8 mouse cellular contexts compared by ENCODE assay signal in the genomic region with DNA sequence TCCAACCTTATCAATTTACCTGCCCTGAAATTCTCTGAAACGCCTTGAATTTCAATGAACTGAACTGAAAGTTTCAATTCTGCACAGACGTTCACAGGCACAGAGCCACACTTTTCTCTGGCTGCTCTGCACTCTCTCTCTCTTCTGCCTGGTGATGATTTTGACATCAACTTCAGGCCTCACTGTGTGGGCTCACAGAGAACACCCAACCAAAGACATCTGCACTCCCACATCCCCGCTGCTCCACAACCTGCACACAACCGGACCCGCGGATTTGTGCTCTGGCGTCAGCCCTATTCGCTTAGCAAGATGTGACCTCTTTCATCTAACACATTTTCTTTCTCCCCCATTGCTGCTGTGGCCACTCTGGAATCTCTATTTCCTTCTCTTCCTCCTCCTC. TPM values are rescaled to one million over a fixed set of nuclear protein-coding genes. Genes with fewer than 3 reads are reported as not detected.
DNase-seq lines count a peak whose midpoint lies in the region; ATAC-seq and TF ChIP-seq lines count a peak whose summit lies in the region.

No protein-coding gene starts in this region.

- no peaks in the 10 kb centered on the region for H3K36me3 ChIP-seq in lung, postnatal 0 days (ENCODE audit: insufficient read depth, low read length)
- H3K36me3 ChIP-seq in forebrain, postnatal 0 days (ENCODE audit: insufficient read depth) = no peaks in the 10 kb centered on the region
- H3K36me3 ChIP-seq in macrophage (ENCODE audit: inconsistent target) = no peaks in the 10 kb centered on the region

- DNase-seq in cerebellum, adult 11-12 months = peak; percentile 39
- no peak for DNase-seq in lung, postnatal 0 days (ENCODE audit: low spot score)
- DNase-seq in lung, adult 18-20 months = no peak
- peak; percentile 22 for DNase-seq in forebrain, postnatal 0 days
- no peak for DNase-seq in urinary bladder, postnatal 36 days (ENCODE audit: low spot score in 2 of 2)
- no peak for DNase-seq in natural killer cell, adult 2 months (ENCODE audit: low spot score in 2 of 2)

- no peaks in the 10 kb centered on the region for H3K27me3 ChIP-seq in lung, postnatal 0 days (replicated peaks; ENCODE audit: insufficient read depth, low read length)
- H3K27me3 ChIP-seq in forebrain, postnatal 0 days (ENCODE audit: insufficient read depth, low read length) = no peaks in the 10 kb centered on the region

- WGBS in lung, postnatal 0 days = 28% methylated on average over 8 of the region's 8 CpGs
- 24% methylated on average over 8 of the region's 8 CpGs for WGBS in forebrain, postnatal 0 days
- 43% methylated on average over 8 of the region's 8 CpGs for WGBS in macrophage (ENCODE audit: missing documents)

- no peak for ATAC-seq in cerebellum, adult (ENCODE audit: insufficient number of reproducible peaks, low FRiP score, low TSS enrichment)
- no peak for ATAC-seq in lung, postnatal 0 days
- ATAC-seq in forebrain, postnatal 0 days = no peak

- peak overlapping the region; percentile 79; the same call in 1 of the 2 replicates for H3K4me2 ChIP-seq in lung, postnatal 0 days (replicated peaks; ENCODE audit: low read depth, low read length)
- peak overlapping the region; percentile 42 for H3K4me2 ChIP-seq in forebrain, postnatal 0 days (ENCODE audit: low read depth)

- TF ChIP-seq CTCF in lung, postnatal 0 days (IDR thresholded peaks at IDR 0.05) = no peak
- no peak for TF ChIP-seq CTCF in forebrain, postnatal 0 days (IDR thresholded peaks at IDR 0.05; ENCODE audit: low read depth)

- H3K79me2 ChIP-seq in macrophage (ENCODE audit: inconsistent target) = no peaks in the 10 kb centered on the region

- H3K9ac ChIP-seq in lung, postnatal 0 days (replicated peaks; ENCODE audit: low read depth) = no peak overlapping the region
- H3K9ac ChIP-seq in forebrain, postnatal 0 days = peak overlapping the region; percentile 28; the same call in 1 of the 2 replicates

- peak overlapping the region; percentile 99 for H3K27ac ChIP-seq in lung, postnatal 0 days (ENCODE audit: low read length)
- H3K27ac ChIP-seq in forebrain, postnatal 0 days (ENCODE audit: low read depth, low read length) = peak overlapping the region; percentile 50
- peak overlapping the region; percentile 91; the same call in 1 of the 2 replicates for H3K27ac ChIP-seq in macrophage

- H3K4me3 ChIP-seq in lung, postnatal 0 days (ENCODE audit: low read depth, low read length) = peak overlapping the region; percentile 80; the same call in 1 of the 2 replicates
- peak overlapping the region; percentile 79 for H3K4me3 ChIP-seq in forebrain, postnatal 0 days (ENCODE audit: low read depth, low read length)
- peak overlapping the region; percentile 75; the same call in 1 of the 2 replicates for H3K4me3 ChIP-seq in macrophage (ENCODE audit: inconsistent target)

- no peaks in the 10 kb centered on the region for H3K9me3 ChIP-seq in lung, postnatal 0 days (ENCODE audit: low read length)
- no peaks in the 10 kb centered on the region for H3K9me3 ChIP-seq in forebrain, postnatal 0 days (ENCODE audit: low read length)

- TF ChIP-seq EP300 in lung, postnatal 0 days (IDR thresholded peaks at IDR 0.05) = no peak

- H3K4me1 ChIP-seq in lung, postnatal 0 days (ENCODE audit: insufficient read depth, low read depth, low read length) = peaks cover 11% of the 10 kb centered on the region; the same call in 1 of the 2 replicates
- 0 out of 2 replicates have a peak, but pooled peaks cover 5% of the 10 kb centered on the region for H3K4me1 ChIP-seq in forebrain, postnatal 0 days (ENCODE audit: insufficient read depth)

RNA-seq across cellular contexts. Expression of a gene that starts 18.0 kb away (rescaled TPM):
- 0.26 and 0.35 TPM in 2 replicates for polyA plus RNA-seq in lung, postnatal 0 days (2015; fragmentation: Nextera tagmentation; extraction: Ambion mirVana)
- total RNA-seq in forebrain, postnatal 0 days (2014; rRNA removed) = not detected in 2 replicates
- not detected in 2 replicates for polyA plus RNA-seq in forebrain, postnatal 0 days (2015; fragmentation: Nextera tagmentation; extraction: Ambion mirVana)
- total RNA-seq in macrophage (2018; cell fraction: chromatin; rRNA removed) = not detected
- under 1 TPM in 3 of 26 experiments, not detected in 23; 0.05 to 0.19 (median 0.05) TPM for total RNA-seq in macrophage (2018; cell fraction: cytosol; rRNA removed)
- total RNA-seq in macrophage (2018; cell fraction: nucleus; rRNA removed) = not detected
- 0.24 TPM in 1 of 3 replicates, not detected in the others for polyA plus RNA-seq in macrophage (2018)

RNA-seq across cellular contexts. Expression of a gene that starts 18.0 kb away (rescaled TPM):
- polyA plus RNA-seq in lung, postnatal 0 days (2015; fragmentation: Nextera tagmentation; extraction: Ambion mirVana) = 0.26 TPM in 1 of 2 replicates, not detected in the other
- total RNA-seq in forebrain, postnatal 0 days (2014; rRNA removed) = not detected in 2 replicates
- polyA plus RNA-seq in forebrain, postnatal 0 days (2015; fragmentation: Nextera tagmentation; extraction: Ambion mirVana) = not detected in 2 replicates
- total RNA-seq in macrophage (2018; cell fraction: chromatin; rRNA removed) = not detected
- total RNA-seq in macrophage (2018; cell fraction: cytosol; rRNA removed) = not detected
- total RNA-seq in macrophage (2018; cell fraction: nucleus; rRNA removed) = 1 to 10 TPM in 1 of 26 experiments, not detected in 25; 1.8 TPM
- not detected in 3 replicates for polyA plus RNA-seq in macrophage (2018)

RNA-seq across cellular contexts. Expression of a gene that starts 43.3 kb away (rescaled TPM):
- 0.11 and 0.14 TPM in 2 replicates for polyA plus RNA-seq in lung, postnatal 0 days (2015; fragmentation: Nextera tagmentation; extraction: Ambion mirVana)
- not detected in 2 replicates for total RNA-seq in forebrain, postnatal 0 days (2014; rRNA removed)
- polyA plus RNA-seq in forebrain, postnatal 0 days (2015; fragmentation: Nextera tagmentation; extraction: Ambion mirVana) = 0.11 TPM in 1 of 2 replicates, not detected in the other
- 1 to 10 TPM in 22 of 26 experiments, under 1 TPM in 4; 0.40 to 9.4 (median 3.6) TPM for total RNA-seq in macrophage (2018; cell fraction: chromatin; rRNA removed)
- total RNA-seq in macrophage (2018; cell fraction: cytosol; rRNA removed) = 1 to 10 TPM; 1.3 to 8.4 (median 5.8) TPM
- total RNA-seq in macrophage (2018; cell fraction: nucleus; rRNA removed) = 10 to 100 TPM in 9 of 26 experiments, 1 to 10 TPM in 16, under 1 TPM in 1; 0.79 to 19.6 (median 7.8) TPM
- polyA plus RNA-seq in macrophage (2018) = 4.1 to 7.2 TPM (median 5.9 TPM) in 3 replicates

RNA-seq across cellular contexts. Expression of a gene that starts 46.8 kb away (rescaled TPM):
- polyA plus RNA-seq in lung, postnatal 0 days (2015; fragmentation: Nextera tagmentation; extraction: Ambion mirVana) = 0.58 and 1.2 TPM in 2 replicates
- 0.38 and 0.54 TPM in 2 replicates for total RNA-seq in forebrain, postnatal 0 days (2014; rRNA removed)
- polyA plus RNA-seq in forebrain, postnatal 0 days (2015; fragmentation: Nextera tagmentation; extraction: Ambion mirVana) = 0.36 and 0.41 TPM in 2 replicates
- total RNA-seq in macrophage (2018; cell fraction: chromatin; rRNA removed) = 10 to 100 TPM in 1 of 26 experiments, 1 to 10 TPM in 13, under 1 TPM in 6, not detected in 6; 0.52 to 10.2 (median 1.8) TPM
- 1 to 10 TPM in 16 of 26 experiments, under 1 TPM in 10; 0.56 to 3.7 (median 1.2) TPM for total RNA-seq in macrophage (2018; cell fraction: cytosol; rRNA removed)
- total RNA-seq in macrophage (2018; cell fraction: nucleus; rRNA removed) = 1 to 10 TPM in 20 of 26 experiments, under 1 TPM in 4, not detected in 2; 0.40 to 7.4 (median 2.0) TPM
- polyA plus RNA-seq in macrophage (2018) = 0.64 to 4.3 TPM (median 0.99 TPM) in 3 replicates

RNA-seq across cellular contexts. Expression of a gene that starts 55.1 kb away (rescaled TPM):
- 0.41 and 0.50 TPM in 2 replicates for polyA plus RNA-seq in lung, postnatal 0 days (2015; fragmentation: Nextera tagmentation; extraction: Ambion mirVana)
- total RNA-seq in forebrain, postnatal 0 days (2014; rRNA removed) = 0.08 and 0.24 TPM in 2 replicates
- polyA plus RNA-seq in forebrain, postnatal 0 days (2015; fragmentation: Nextera tagmentation; extraction: Ambion mirVana) = 0.24 TPM in 1 of 2 replicates, not detected in the other
- total RNA-seq in macrophage (2018; cell fraction: chromatin; rRNA removed) = not detected
- total RNA-seq in macrophage (2018; cell fraction: cytosol; rRNA removed) = not detected
- not detected for total RNA-seq in macrophage (2018; cell fraction: nucleus; rRNA removed)
- 0.22 TPM in 1 of 3 replicates, not detected in the others for polyA plus RNA-seq in macrophage (2018)

Comparison
In these comparisons a context has a peak if more than half of its experiments do, and no peak if none do; other contexts are left out.
1. DNase-seq: peak in cerebellum, adult 11-12 months (single experiment) and forebrain, postnatal 0 days (single experiment); none in lung, postnatal 0 days (single experiment), lung, adult 18-20 months (0 of 2), urinary bladder, postnatal 36 days (0 of 2) and natural killer cell, adult 2 months (0 of 2).
2. Peak in every context shown above with its lines, with median percentiles within 50 percentile points of each other: H3K27ac ChIP-seq and H3K4me3 ChIP-seq.